Mouse (Mus musculus) mouse embryonic stem cell (cell line): ENCODE data around the gene Txndc2.
"Not testable (repeated sequence)": the region's sequence is repeated elsewhere in the genome, so short reads cannot be mapped to it uniquely, and the experiment has no call there.

Source experiments
- in situ Hi-C, 2 experiments: fragments of 300-500 bp; cut with MboI; formaldehyde crosslinking; loops; 1 replicate in 1 of 2; 3 replicates in 1 of 2; pipeline ENCODE4 v1.14.3; 2019 to 2020; ENCODE audit warnings: low sequenced_read_pairs in 2 of 2, low pct_unique_long_range_greater_than_20kb in 1 of 2, mixed read lengths in 1 of 2; ENCODE audit not compliant: unreplicated experiment in 1 of 2

Gene Txndc2

GRCm38 (mm10) chr17:65658416-65658815, 16.4 kb upstream of the Txndc2 start:
- in situ Hi-C loops, result no loop called here

GRCm38 (mm10) chr17:65657958-65658357, 16.0 kb upstream of the Txndc2 start:
- in situ Hi-C loops, result no loop called here

GRCm38 (mm10) chr17:65656731-65657130, 14.8 kb upstream of the Txndc2 start:
- in situ Hi-C loops, result no loop called here

GRCm38 (mm10) chr17:65656076-65656475, 14.1 kb upstream of the Txndc2 start:
- in situ Hi-C loops, result no loop called here

GRCm38 (mm10) chr17:65655608-65656007, 13.6 kb upstream of the Txndc2 start:
- in situ Hi-C loops, result no loop called here

GRCm38 (mm10) chr17:65650598-65650997, 8.6 kb upstream of the Txndc2 start:
- in situ Hi-C loops, result no loop called here

GRCm38 (mm10) chr17:65649175-65649493, 7.2 kb upstream of the Txndc2 start:
- in situ Hi-C loops, result no loop called here

- in situ Hi-C loops, result no loop called here
These were observed 6.6 kb upstream of the Txndc2 start for GRCm38 (mm10) chr17:65648371-65649174.

GRCm38 (mm10) chr17:65647961-65648360, 6.0 kb upstream of the Txndc2 start:
- in situ Hi-C loops, result no loop called here

- in situ Hi-C loops, result no loop called here
These were observed 5.3 kb upstream of the Txndc2 start for GRCm38 (mm10) chr17:65647226-65647625.

GRCm38 (mm10) chr17:65643579-65643978, 1.6 kb upstream of the Txndc2 start:
- in situ Hi-C loops, result no loop called here

- in situ Hi-C loops, result no loop called here
These were observed 1.1 kb upstream of the Txndc2 start for GRCm38 (mm10) chr17:65643051-65643521.

- in situ Hi-C loops, result no loop called here
These were observed 617 bp upstream of the Txndc2 start for GRCm38 (mm10) chr17:65642578-65642991.

GRCm38 (mm10) chr17:65639144-65639543, 2.8 kb downstream of the Txndc2 start:
- in situ Hi-C loops, result no loop called here

GRCm38 (mm10) chr17:65635715-65636360, 6.1 kb downstream of the Txndc2 start:
- in situ Hi-C loops, result no loop called here

- in situ Hi-C loops, result no loop called here
These were observed 12.0 kb downstream of the Txndc2 start for GRCm38 (mm10) chr17:65629943-65630342.

- in situ Hi-C loops, result not testable (repeated sequence)
These were observed 13.0 kb downstream of the Txndc2 start for GRCm38 (mm10) chr17:65628823-65629532.

- in situ Hi-C loops, result no loop called here
These were observed 15.7 kb downstream of the Txndc2 start for GRCm38 (mm10) chr17:65626301-65626700.

- in situ Hi-C loops, result no loop called here
These were observed 16.4 kb downstream of the Txndc2 start for GRCm38 (mm10) chr17:65625563-65625962.
